Mouse (Mus musculus) limb, embryonic 13.5 days (tissue): ENCODE measurements around the gene Ext2. TPM values are rescaled to one million over a fixed set of nuclear protein-coding genes. Genes with fewer than 3 reads are reported as not detected.

Experiments used
- ATAC-seq: fragments of 200-750 bp; cut with Nextera tagmentation; 2 replicates; pipeline ENCODE4 v1.8.0; 2017; ENCODE audit warnings: low read depth, moderate number of reproducible peaks, moderate TSS enrichment; ENCODE audit not compliant: low FRiP score
- H3K27ac ChIP-seq: fragments of 300-500 bp; sonication (generic); 2 replicates; pipeline ENCODE4 v1.5.1; 2015; ENCODE audit warnings: inconsistent platforms, mild to moderate bottlenecking, moderate library complexity
- H3K27me3 ChIP-seq: fragments of 300-500 bp; sonication (generic); 2 replicates; pipeline ENCODE4 v1.6.1; 2015; ENCODE audit warnings: mild to moderate bottlenecking, inconsistent platforms
- H3K36me3 ChIP-seq: fragments of 300-500 bp; sonication (generic); 2 replicates; pipeline ENCODE4 v1.6.1; 2015; ENCODE audit warnings: inconsistent platforms, mild to moderate bottlenecking, moderate library complexity
- H3K4me1 ChIP-seq: fragments of 300-500 bp; sonication (generic); 2 replicates; pipeline ENCODE4 v1.6.1; 2015; ENCODE audit warnings: inconsistent platforms
- H3K4me2 ChIP-seq: fragments of 300-500 bp; sonication (generic); replicated peaks from 2 replicates; pipeline ENCODE4 v1.6.1; 2015; ENCODE audit warnings: inconsistent platforms, mild to moderate bottlenecking, moderate library complexity
- H3K4me3 ChIP-seq: fragments of 300-500 bp; sonication (generic); 2 replicates; pipeline ENCODE4 v1.5.1; 2015; ENCODE audit warnings: moderate library complexity, mild to moderate bottlenecking, inconsistent platforms
- H3K9ac ChIP-seq: fragments of 300-500 bp; sonication (generic); 2 replicates; pipeline ENCODE4 v1.6.1; 2015; ENCODE audit warnings: mild to moderate bottlenecking, inconsistent platforms
- H3K9me3 ChIP-seq: fragments of 300-500 bp; sonication (generic); 2 replicates; pipeline ENCODE4 v1.6.1; 2016; ENCODE audit warnings: inconsistent platforms
- WGBS: fragments of 180-500 bp; shearing (Covaris S2); methylation state at CpG from one replicate; pipeline ENCODE4 v1.1.7; 2015; 5-methylcytosine and 5-hydroxymethylcytosine counted together
- polyA plus RNA-seq: library from polyadenylated mRNA; unstranded; fragments of >200 nt; fragmentation: Nextera tagmentation; extraction: Ambion mirVana; gene quantifications from 2 replicates; pipeline ENCODE4 v1.2.1, GENCODE M21; 2015

Ext2 gene
- polyA plus RNA-seq: 104 and 106 TPM in 2 replicates

- Histone ChIP-seq H3K36me3 (peaks cover 18% of the 10 kb centered on the region), H3K27me3 (no peaks in the 10 kb centered on the region), H3K4me3 (peak within 1 kb of the TSS; percentile 95), H3K4me2 (peak within 1 kb of the TSS; percentile 81), H3K9ac (peak within 1 kb of the TSS; percentile 97), H3K27ac (no peak within 1 kb of the TSS), H3K4me1 (peaks cover 10% of the 10 kb centered on the region), H3K9me3 (no peaks in the 10 kb centered on the region)
- ATAC-seq: peak; percentile 94
- WGBS: 1% methylated on average over 65 of the region's 66 CpGs
Observed at GRCm38 (mm10) chr2:93822045-93822749, at the start of gene Ext2. Ext2 (minus strand) TSS chr2:93822568.

- no peak overlapping the region for H3K9ac ChIP-seq
- H3K9me3 ChIP-seq: no peaks in the 10 kb centered on the region
- no peak overlapping the region for H3K4me3 ChIP-seq
- ATAC-seq: no peak
- H3K36me3 ChIP-seq: no peaks in the 10 kb centered on the region
- peaks cover 4% of the 10 kb centered on the region; the same call in 1 of the 2 replicates for H3K4me1 ChIP-seq
- no peak overlapping the region for H3K27ac ChIP-seq
- H3K4me2 ChIP-seq: no peak overlapping the region
- 85% methylated on average over 4 of the region's 4 CpGs for WGBS
- peaks cover 3% of the 10 kb centered on the region; the same call in 1 of the 2 replicates for H3K27me3 ChIP-seq
Observed at GRCm38 (mm10) chr2:93871411-93871925, 49.1 kb upstream of the Ext2 start.

GRCm38 (mm10) chr2:93870842-93871241, 48.5 kb upstream of the Ext2 start:
- Histone ChIP-seq H3K9ac (no peak overlapping the region), H3K4me3 (no peak overlapping the region), H3K4me1 (peaks cover 4% of the 10 kb centered on the region; the same call in 1 of the 2 replicates), H3K4me2 (no peak overlapping the region), H3K27me3 (peaks cover 3% of the 10 kb centered on the region; the same call in 1 of the 2 replicates), H3K27ac (no peak overlapping the region), H3K9me3 (no peaks in the 10 kb centered on the region), H3K36me3 (no peaks in the 10 kb centered on the region)
- WGBS: 47% methylated on average over 4 of the region's 4 CpGs
- ATAC-seq: peak; percentile 24; the same call in 1 of the 2 replicates

GRCm38 (mm10) chr2:93869107-93869600, 46.8 kb upstream of the Ext2 start, which contains the start of gene Accsl:
Accsl (minus strand) TSS chr2:93869157.
- Histone ChIP-seq H3K36me3 (no peaks in the 10 kb centered on the region), H3K4me2 (no peak within 1 kb of the TSS), H3K9me3 (no peaks in the 10 kb centered on the region), H3K27ac (no peak within 1 kb of the TSS), H3K27me3 (no peaks in the 10 kb centered on the region), H3K9ac (no peak within 1 kb of the TSS), H3K4me1 (peaks cover 3% of the 10 kb centered on the region; the same call in 1 of the 2 replicates), H3K4me3 (no peak within 1 kb of the TSS)
- 63% methylated on average over 7 of the region's 7 CpGs for WGBS
- no peak for ATAC-seq

- Histone ChIP-seq H3K27me3 (no peaks in the 10 kb centered on the region), H3K36me3 (no peaks in the 10 kb centered on the region), H3K4me2 (no peak overlapping the region), H3K27ac (no peak overlapping the region), H3K9ac (no peak overlapping the region), H3K4me1 (no peaks in the 10 kb centered on the region), H3K9me3 (no peaks in the 10 kb centered on the region), H3K4me3 (no peak overlapping the region)
- WGBS: 83% methylated on average over 11 of the region's 11 CpGs
- no peak for ATAC-seq
Observed at GRCm38 (mm10) chr2:93868566-93868965, 46.2 kb upstream of the Ext2 start.

- Histone ChIP-seq H3K27me3 (no peaks in the 10 kb centered on the region), H3K9me3 (no peaks in the 10 kb centered on the region), H3K4me2 (no peak overlapping the region), H3K4me3 (no peak overlapping the region), H3K36me3 (no peaks in the 10 kb centered on the region), H3K27ac (no peak overlapping the region), H3K4me1 (no peaks in the 10 kb centered on the region), H3K9ac (no peak overlapping the region)
- ATAC-seq: no peak
- WGBS: 72% methylated on average over 4 of the region's 4 CpGs
Observed at GRCm38 (mm10) chr2:93863229-93863628, 40.9 kb upstream of the Ext2 start.

GRCm38 (mm10) chr2:93858845-93859244, 36.5 kb upstream of the Ext2 start:
- Histone ChIP-seq H3K27me3 (no peaks in the 10 kb centered on the region), H3K4me3 (no peak overlapping the region), H3K9ac (no peak overlapping the region), H3K4me1 (no peaks in the 10 kb centered on the region), H3K4me2 (no peak overlapping the region), H3K36me3 (no peaks in the 10 kb centered on the region), H3K27ac (no peak overlapping the region), H3K9me3 (no peaks in the 10 kb centered on the region)
- no peak for ATAC-seq
- WGBS: 71% methylated on average over 12 of the region's 12 CpGs

- no peak overlapping the region for H3K4me3 ChIP-seq
- no peak overlapping the region for H3K9ac ChIP-seq
- H3K4me1 ChIP-seq: peaks cover 25% of the 10 kb centered on the region
- no peak overlapping the region for H3K4me2 ChIP-seq
- peaks cover 14% of the 10 kb centered on the region for H3K36me3 ChIP-seq
- ATAC-seq: no peak
- H3K9me3 ChIP-seq: no peaks in the 10 kb centered on the region
- 0 out of 2 replicates have a peak, but pooled peaks cover 3% of the 10 kb centered on the region for H3K27me3 ChIP-seq
- no peak overlapping the region for H3K27ac ChIP-seq
- 21% methylated on average over 1 of the region's 1 CpGs for WGBS
Observed at GRCm38 (mm10) chr2:93851303-93851702, 28.9 kb upstream of the Ext2 start.

- Histone ChIP-seq H3K36me3 (peaks cover 18% of the 10 kb centered on the region), H3K9me3 (no peaks in the 10 kb centered on the region), H3K4me2 (peak overlapping the region; percentile 74), H3K4me1 (peaks cover 25% of the 10 kb centered on the region), H3K9ac (no peak overlapping the region), H3K4me3 (0 out of 2 replicates have a peak overlapping the region, but pooled peaks have one; percentile 67), H3K27me3 (0 out of 2 replicates have a peak, but pooled peaks cover 3% of the 10 kb centered on the region), H3K27ac (no peak overlapping the region)
- no peak for ATAC-seq
- 39% methylated on average over 13 of the region's 13 CpGs for WGBS
Observed at GRCm38 (mm10) chr2:93850317-93850944, 28.1 kb upstream of the Ext2 start.

- peak within 1 kb of the TSS; percentile 67 for H3K4me3 ChIP-seq
- under 1% methylated on average over 28 of the region's 28 CpGs for WGBS
- peak; percentile 88 for ATAC-seq
- 0 out of 2 replicates have a peak, but pooled peaks cover 3% of the 10 kb centered on the region for H3K27me3 ChIP-seq
- H3K9ac ChIP-seq: peak within 1 kb of the TSS; percentile 78
- peak within 1 kb of the TSS; percentile 81 for H3K27ac ChIP-seq
- peaks cover 21% of the 10 kb centered on the region for H3K36me3 ChIP-seq
- no peaks in the 10 kb centered on the region for H3K9me3 ChIP-seq
- H3K4me2 ChIP-seq: peak within 1 kb of the TSS; percentile 74
- H3K4me1 ChIP-seq: peaks cover 25% of the 10 kb centered on the region
Observed at GRCm38 (mm10) chr2:93849505-93850089, 27.2 kb upstream of the Ext2 start, which contains the start of gene Accs. Accs (minus strand) TSS chr2:93849943.

- H3K36me3 ChIP-seq: peaks cover 77% of the 10 kb centered on the region
- H3K4me3 ChIP-seq: no peak overlapping the region
- H3K4me2 ChIP-seq: no peak overlapping the region
- no peaks in the 10 kb centered on the region for H3K27me3 ChIP-seq
- H3K9ac ChIP-seq: no peak overlapping the region
- WGBS: 96% methylated on average over 3 of the region's 3 CpGs
- ATAC-seq: no peak
- H3K9me3 ChIP-seq: no peaks in the 10 kb centered on the region; the same call in 1 of the 2 replicates
- H3K4me1 ChIP-seq: no peaks in the 10 kb centered on the region
- H3K27ac ChIP-seq: no peak overlapping the region
Observed at GRCm38 (mm10) chr2:93841349-93841748, 19.0 kb upstream of the Ext2 start.
